Mouse (Mus musculus) embryonic facial prominence, embryonic 14.5 days (tissue): Measurements from ENCODE around the gene Aldh4a1. TPM values are rescaled to one million over a fixed set of nuclear protein-coding genes. Genes with fewer than 3 reads are reported as not detected.

Experiments used
- ATAC-seq: fragments of 200-750 bp; cut with Nextera tagmentation; 2 replicates; pipeline ENCODE4 v1.8.0; 2017; ENCODE audit warnings: low read depth, moderate number of reproducible peaks, moderate TSS enrichment
- DNase-seq: peaks from one replicate; pipeline ENCODE4 v3.0.0-alpha.2; 2015; ENCODE audit warnings: low spot score
- H3K27ac ChIP-seq: fragments of 300-500 bp; sonication (generic); replicated peaks from 2 replicates; pipeline ENCODE4 v1.5.1; 2014; ENCODE audit warnings: low read depth, mild to moderate bottlenecking, low read length, moderate library complexity
- H3K27me3 ChIP-seq: fragments of 300-500 bp; sonication (generic); replicated peaks from 2 replicates; pipeline ENCODE4 v1.6.1; 2014; ENCODE audit warnings: low read length; ENCODE audit not compliant: control insufficient read depth, insufficient read depth
- H3K36me3 ChIP-seq: fragments of 300-500 bp; sonication (generic); 2 replicates; pipeline ENCODE4 v1.6.1; 2014; ENCODE audit warnings: low read length, mixed read lengths; ENCODE audit not compliant: control insufficient read depth, insufficient read depth
- H3K4me1 ChIP-seq: fragments of 300-500 bp; sonication (generic); 2 replicates; pipeline ENCODE4 v1.6.1; 2014; ENCODE audit warnings: antibody characterized with exemption, low read length; ENCODE audit not compliant: control insufficient read depth, insufficient read depth
- H3K4me2 ChIP-seq: fragments of 300-500 bp; sonication (generic); 2 replicates; pipeline ENCODE4 v1.6.1; 2014; ENCODE audit warnings: low read depth, mild to moderate bottlenecking, low read length, moderate library complexity, mixed read lengths
- H3K4me3 ChIP-seq: fragments of 300-500 bp; sonication (generic); 2 replicates; pipeline ENCODE4 v1.5.1; 2014; ENCODE audit warnings: low read depth, mild to moderate bottlenecking, low read length
- H3K9ac ChIP-seq: fragments of 300-500 bp; sonication (generic); 2 replicates; pipeline ENCODE4 v1.6.1; 2014; ENCODE audit warnings: low read depth, mild to moderate bottlenecking, low read length, moderate library complexity, mixed read lengths
- H3K9me3 ChIP-seq: fragments of 300-500 bp; sonication (generic); 2 replicates; pipeline ENCODE4 v1.6.1; 2016; ENCODE audit warnings: low read length; ENCODE audit not compliant: control insufficient read depth
- WGBS: fragments of 180-500 bp; shearing (Covaris S2); extraction: QIAGEN DNeasy Blood & Tissue Kit; methylation state at CpG from one replicate; pipeline ENCODE4 v1.1.7; 2014; 5-methylcytosine and 5-hydroxymethylcytosine counted together
- microRNA-seq: library from miRNA; unstranded; fragments of <30 nt; microRNA quantifications from one replicate; pipeline ENCODE4, GENCODE M21; 2016; ENCODE audit warnings: borderline number of aligned reads
- polyA plus RNA-seq: library from polyadenylated mRNA; unstranded; fragments of >200 nt; fragmentation: Nextera tagmentation; extraction: Ambion mirVana; gene quantifications from 2 replicates; pipeline ENCODE4 v1.2.1, GENCODE M21; 2014

Aldh4a1 gene
- polyA plus RNA-seq, 1 experiment from 2014 or later = 21.1 TPM

- 0 out of 2 replicates have a peak, but pooled peaks cover 3% of the 10 kb centered on the region for H3K4me1 ChIP-seq
- H3K36me3 ChIP-seq = no peaks in the 10 kb centered on the region
- DNase-seq (peak; percentile 65), ATAC-seq (no peak)
- H3K4me2 ChIP-seq = no peak overlapping the region
- WGBS = 11% methylated on average over 3 of the region's 3 CpGs
- H3K9me3 ChIP-seq = peaks cover 13% of the 10 kb centered on the region; the same call in 1 of the 2 replicates
- H3K9ac ChIP-seq = no peak overlapping the region
- no peak overlapping the region for H3K4me3 ChIP-seq
- no peaks in the 10 kb centered on the region for H3K27me3 ChIP-seq
- no peak overlapping the region for H3K27ac ChIP-seq
These were observed 62.0 kb downstream of the Aldh4a1 start for GRCm38 (mm10) chr4:139684639-139685017.

GRCm38 (mm10) chr4:139688058-139688457 lies 65.4 kb downstream of the Aldh4a1 start:
- Histone ChIP-seq H3K9ac (no peak overlapping the region), H3K27ac (no peak overlapping the region), H3K4me1 (peaks cover 8% of the 10 kb centered on the region; the same call in 1 of the 2 replicates), H3K27me3 (no peaks in the 10 kb centered on the region), H3K4me3 (no peak overlapping the region), H3K4me2 (no peak overlapping the region), H3K9me3 (no peaks in the 10 kb centered on the region), H3K36me3 (no peaks in the 10 kb centered on the region)
- no peak for ATAC-seq
- DNase-seq = no peak
- WGBS = 60% methylated on average over 9 of the region's 9 CpGs

- peak; percentile 79 for DNase-seq
- H3K4me2 ChIP-seq = no peak overlapping the region
- no peak overlapping the region for H3K27ac ChIP-seq
- 25% methylated on average over 7 of the region's 7 CpGs for WGBS
- H3K36me3 ChIP-seq = no peaks in the 10 kb centered on the region
- H3K9me3 ChIP-seq = no peaks in the 10 kb centered on the region
- no peak overlapping the region for H3K9ac ChIP-seq
- H3K27me3 ChIP-seq = no peaks in the 10 kb centered on the region
- H3K4me3 ChIP-seq = no peak overlapping the region
- peaks cover 8% of the 10 kb centered on the region; the same call in 1 of the 2 replicates for H3K4me1 ChIP-seq
- ATAC-seq = peak; percentile 83
These were observed 67.1 kb downstream of the Aldh4a1 start for GRCm38 (mm10) chr4:139689627-139690269.

GRCm38 (mm10) chr4:139693315-139693714 lies 70.6 kb downstream of the Aldh4a1 start:
- WGBS = 21% methylated on average over 5 of the region's 5 CpGs
- H3K4me1 ChIP-seq = peaks cover 8% of the 10 kb centered on the region; the same call in 1 of the 2 replicates
- H3K36me3 ChIP-seq = no peaks in the 10 kb centered on the region
- H3K27me3 ChIP-seq = no peaks in the 10 kb centered on the region
- H3K9ac ChIP-seq = no peak overlapping the region; the same call in 1 of the 2 replicates
- H3K4me3 ChIP-seq = no peak overlapping the region
- no peaks in the 10 kb centered on the region for H3K9me3 ChIP-seq
- no peak overlapping the region for H3K27ac ChIP-seq
- ATAC-seq (peak; percentile 30; the same call in 1 of the 2 replicates), DNase-seq (peak; percentile 59)
- H3K4me2 ChIP-seq = no peak overlapping the region

GRCm38 (mm10) chr4:139697755-139698154 lies 75.1 kb downstream of the Aldh4a1 start:
- H3K36me3 ChIP-seq = no peaks in the 10 kb centered on the region
- H3K27me3 ChIP-seq = no peaks in the 10 kb centered on the region
- 7% methylated on average over 9 of the region's 9 CpGs for WGBS
- H3K27ac ChIP-seq = no peak overlapping the region
- ATAC-seq (peak; percentile 54; the same call in 1 of the 2 replicates), DNase-seq (peak; percentile 75)
- no peaks in the 10 kb centered on the region for H3K9me3 ChIP-seq
- no peak overlapping the region for H3K4me3 ChIP-seq
- no peak overlapping the region for H3K9ac ChIP-seq
- no peaks in the 10 kb centered on the region for H3K4me1 ChIP-seq
- no peak overlapping the region for H3K4me2 ChIP-seq

- Histone ChIP-seq H3K27me3 (no peaks in the 10 kb centered on the region), H3K9ac (no peak overlapping the region), H3K9me3 (no peaks in the 10 kb centered on the region), H3K36me3 (no peaks in the 10 kb centered on the region), H3K4me2 (no peak overlapping the region), H3K27ac (no peak overlapping the region), H3K4me1 (no peaks in the 10 kb centered on the region), H3K4me3 (no peak overlapping the region)
- WGBS = 45% methylated on average over 8 of the region's 8 CpGs
- peak; percentile 79 for DNase-seq
- ATAC-seq = peak; percentile 78
These were observed 75.9 kb downstream of the Aldh4a1 start for GRCm38 (mm10) chr4:139698602-139699001.

Small RNAs within 50 kb of the gene (microRNA-seq; reads per million reads assigned to microRNA genes)
- gene Gm25571 (not detected), gene Mir7020 (not detected)

Other genes with a start within 250 kb of the Aldh4a1 start
- gene Iffo2, start 92.3 kb upstream of the Aldh4a1 start, polyA plus RNA-seq = 4.8 and 5.8 TPM in 2 replicates
- not detected in 2 replicates for gene Gm21969, start 19.7 kb upstream of the Aldh4a1 start, polyA plus RNA-seq
- gene Tas1r2, start 30.7 kb downstream of the Aldh4a1 start, polyA plus RNA-seq = not detected in 2 replicates
- gene Pax7, start 210.7 kb downstream of the Aldh4a1 start, polyA plus RNA-seq = 2.6 TPM in 2 replicates